Mouse (Mus musculus) urinary bladder, postnatal 10 days (tissue): ENCODE results near the gene Il3ra.

Source experiments
- DNase-seq: peaks from one replicate; pipeline ENCODE4 v3.0.0; 2022; ENCODE audit warnings: low spot score

The Il3ra gene

DNA sequence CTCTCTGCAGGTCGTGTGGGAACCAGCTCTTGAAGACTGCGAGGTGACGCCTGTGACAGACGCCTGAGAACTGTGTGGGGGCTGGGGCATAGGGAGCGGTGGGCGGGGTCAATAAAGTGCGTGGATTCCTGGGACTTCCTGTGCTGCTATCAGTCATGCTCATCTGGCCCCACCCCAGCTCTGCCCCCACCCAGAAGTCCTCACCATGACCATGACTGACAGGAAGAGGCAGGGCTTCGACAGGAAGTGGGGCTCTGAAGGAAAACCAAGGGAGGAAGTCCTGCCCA is 9.2 kb downstream of the Il3ra start:
- no peak for DNase-seq

DNA sequence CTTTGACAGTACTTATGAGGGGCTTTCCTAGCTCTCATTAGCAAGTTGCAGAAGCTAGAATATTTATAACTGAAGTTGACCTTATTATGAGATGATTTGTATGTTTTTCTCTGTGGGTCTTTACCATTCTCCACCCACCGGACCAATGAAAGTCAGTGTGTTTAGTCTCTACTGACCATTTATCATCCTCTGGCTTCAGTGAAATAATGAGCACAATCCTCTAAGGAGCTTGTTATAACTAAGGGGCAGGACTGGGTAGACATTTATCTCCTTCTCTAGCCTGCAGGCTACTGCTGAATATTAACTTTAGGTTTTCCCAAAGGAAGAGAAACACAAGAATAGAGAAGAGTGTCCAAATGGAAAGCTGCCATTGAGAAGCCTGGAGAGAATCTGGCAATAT is 49.5 kb downstream of the Il3ra start:
- no peak for DNase-seq

DNA sequence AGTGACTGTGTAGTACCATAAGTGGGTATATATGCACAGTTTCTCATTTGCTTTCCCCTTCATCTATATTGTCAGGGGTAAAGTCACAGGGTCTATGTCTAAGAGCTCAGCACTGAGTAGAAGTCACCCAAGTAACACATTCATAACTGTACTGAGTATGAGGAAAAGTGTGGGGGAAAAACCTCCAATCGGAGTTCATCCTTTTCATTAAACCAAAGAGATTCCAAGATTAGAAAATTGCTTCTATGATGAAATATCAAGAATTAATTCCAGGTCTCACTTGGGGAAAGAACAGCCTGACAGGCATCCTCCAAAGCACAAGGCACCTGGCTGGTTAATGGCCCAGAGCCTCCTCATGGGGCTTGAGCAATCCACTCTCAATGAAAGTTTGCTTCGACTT is 54.9 kb downstream of the Il3ra start, which contains the start of gene Olfr721-ps1:
TSS of gene Olfr721-ps1 (plus strand) at position 301 of the 400 bp plus-strand sequence.
- no peak for DNase-seq
